7 mouse cellular contexts compared by ENCODE assay signal in the genomic region with DNA sequence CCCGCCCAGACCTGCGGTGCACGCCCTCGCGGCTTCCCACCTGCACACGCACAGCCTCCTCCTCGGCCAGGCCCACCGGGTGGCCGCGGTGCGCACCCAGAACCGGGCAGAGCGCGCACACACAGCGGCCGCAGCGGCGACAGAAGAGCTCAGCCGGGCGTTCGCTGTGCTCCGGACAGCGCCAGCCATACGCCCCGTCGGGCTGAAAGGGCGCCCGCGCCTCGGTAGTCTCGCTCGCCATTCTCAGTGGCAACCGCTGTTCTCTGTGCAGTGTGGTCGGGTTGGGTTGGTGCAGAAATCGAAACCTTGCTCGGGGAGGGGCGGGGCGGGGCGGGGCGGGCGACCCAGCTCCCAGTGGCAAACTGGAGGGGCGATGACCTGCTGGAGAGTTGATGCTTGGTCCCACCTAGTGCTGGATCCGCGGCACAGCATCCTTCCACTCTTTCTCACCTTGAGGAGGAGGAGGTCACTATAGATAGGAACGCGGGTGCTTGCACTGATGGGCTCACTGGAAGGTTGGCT. TPM values are rescaled to one million over a fixed set of nuclear protein-coding genes. Genes with fewer than 3 reads are reported as not detected.
DNase-seq lines count a peak whose midpoint lies in the region; ATAC-seq and TF ChIP-seq lines count a peak whose summit lies in the region.

A gene (minus strand): TSS at position 302 of the 522 bp plus-strand sequence.

- H3K27ac ChIP-seq in ES-Bruce4 (ENCODE audit: insufficient read depth, low read length) = no peak within 1 kb of the TSS
- no peak within 1 kb of the TSS for H3K27ac ChIP-seq in forebrain, embryonic 13.5 days
- H3K27ac ChIP-seq in hindbrain, postnatal 0 days = no peak within 1 kb of the TSS
- peak within 1 kb of the TSS; percentile 77 for H3K27ac ChIP-seq in liver, embryonic 16.5 days (ENCODE audit: low read length)
- no peak within 1 kb of the TSS for H3K27ac ChIP-seq in neural tube, embryonic 11.5 days (ENCODE audit: low read depth, low read length)

- no peaks in the 10 kb centered on the region for H3K9me3 ChIP-seq in ES-Bruce4 (replicated peaks; ENCODE audit: control insufficient read depth, insufficient read depth, low read length, poor library complexity, severe bottlenecking)
- no peaks in the 10 kb centered on the region for H3K9me3 ChIP-seq in forebrain, embryonic 13.5 days (replicated peaks)
- no peaks in the 10 kb centered on the region for H3K9me3 ChIP-seq in hindbrain, postnatal 0 days (ENCODE audit: low read length)
- H3K9me3 ChIP-seq in liver, embryonic 16.5 days (replicated peaks; ENCODE audit: control insufficient read depth, low read length) = no peaks in the 10 kb centered on the region
- no peaks in the 10 kb centered on the region for H3K9me3 ChIP-seq in neural tube, embryonic 11.5 days (ENCODE audit: control insufficient read depth, low read length)

- WGBS in forebrain, embryonic 13.5 days = under 1% methylated on average over 41 of the region's 46 CpGs
- 1% methylated on average over 46 of the region's 46 CpGs for WGBS in hindbrain, postnatal 0 days
- under 1% methylated on average over 44 of the region's 46 CpGs for WGBS in liver, embryonic 16.5 days (ENCODE audit: insufficient replicate concordance)
- WGBS in neural tube, embryonic 11.5 days = under 1% methylated on average over 45 of the region's 46 CpGs

- peak; percentile 75 for ATAC-seq in activated CD4-positive, CD25-positive, alpha-beta regulatory T cell, adult 4 months
- peak; percentile 50; the same call in 1 of the 2 replicates for ATAC-seq in forebrain, embryonic 13.5 days
- peak; percentile 60 for ATAC-seq in hindbrain, postnatal 0 days
- peak; percentile 74 for ATAC-seq in liver, embryonic 16.5 days (ENCODE audit: low read depth)
- peak; percentile 38; the same call in 1 of the 2 replicates for ATAC-seq in neural tube, embryonic 11.5 days (ENCODE audit: insufficient read depth, low FRiP score, low TSS enrichment)

- no peaks in the 10 kb centered on the region for H3K36me3 ChIP-seq in ES-Bruce4 (ENCODE audit: control insufficient read depth, insufficient read depth, low read length, poor library complexity, severe bottlenecking)
- H3K36me3 ChIP-seq in forebrain, embryonic 13.5 days (ENCODE audit: poor library complexity, severe bottlenecking) = no peaks in the 10 kb centered on the region
- H3K36me3 ChIP-seq in hindbrain, postnatal 0 days (ENCODE audit: insufficient read depth, low read length) = peaks cover 3% of the 10 kb centered on the region
- no peaks in the 10 kb centered on the region for H3K36me3 ChIP-seq in liver, embryonic 16.5 days (ENCODE audit: control insufficient read depth, insufficient read depth)
- no peaks in the 10 kb centered on the region for H3K36me3 ChIP-seq in neural tube, embryonic 11.5 days (ENCODE audit: control insufficient read depth, insufficient read depth, low read length)

- H3K27me3 ChIP-seq in ES-Bruce4 (ENCODE audit: control insufficient read depth, insufficient read depth, low read length, poor library complexity, severe bottlenecking) = no peaks in the 10 kb centered on the region
- H3K27me3 ChIP-seq in forebrain, embryonic 13.5 days = peaks cover 63% of the 10 kb centered on the region
- H3K27me3 ChIP-seq in hindbrain, postnatal 0 days (ENCODE audit: insufficient read depth, low read length) = no peaks in the 10 kb centered on the region; the same call in 1 of the 2 replicates
- H3K27me3 ChIP-seq in liver, embryonic 16.5 days (ENCODE audit: control insufficient read depth, insufficient read depth, low read depth, low read length) = peaks cover 38% of the 10 kb centered on the region
- peaks cover 36% of the 10 kb centered on the region for H3K27me3 ChIP-seq in neural tube, embryonic 11.5 days (ENCODE audit: control insufficient read depth, insufficient read depth, low read length)

- no peak for TF ChIP-seq POLR2A in ES-Bruce4 (IDR thresholded peaks at IDR 0.05; ENCODE audit: insufficient read depth, low read length)

- TF ChIP-seq CTCF in ES-Bruce4 (IDR thresholded peaks at IDR 0.05; ENCODE audit: low read depth, low read length) = peak; percentile 43
- peak; percentile 53 for TF ChIP-seq CTCF in hindbrain, postnatal 0 days (IDR thresholded peaks at IDR 0.05; ENCODE audit: low read depth)

- no peak for TF ChIP-seq EP300 in ES-Bruce4 (IDR thresholded peaks at IDR 0.05; ENCODE audit: insufficient read depth, low read depth, low read length)

- peak; percentile 44 for DNase-seq in hindbrain, postnatal 0 days (ENCODE audit: low spot score)
- peak; percentile 50 for DNase-seq in neural tube, embryonic 11.5 days (ENCODE audit: low spot score)
- DNase-seq in left cerebral cortex, adult 18-20 months (ENCODE audit: low spot score in 2 of 2) = no peak

- peak within 1 kb of the TSS; percentile 70 for H3K4me2 ChIP-seq in forebrain, embryonic 13.5 days
- peak within 1 kb of the TSS; percentile 71 for H3K4me2 ChIP-seq in hindbrain, postnatal 0 days (ENCODE audit: low read depth, low read length)
- peak within 1 kb of the TSS; percentile 71 for H3K4me2 ChIP-seq in liver, embryonic 16.5 days (ENCODE audit: low read depth, low read length)
- peak within 1 kb of the TSS; percentile 72 for H3K4me2 ChIP-seq in neural tube, embryonic 11.5 days (ENCODE audit: low read depth)

- H3K4me1 ChIP-seq in ES-Bruce4 (ENCODE audit: control insufficient read depth, insufficient read depth, low read length) = peaks cover 2% of the 10 kb centered on the region
- H3K4me1 ChIP-seq in forebrain, embryonic 13.5 days = peaks cover 15% of the 10 kb centered on the region
- 0 out of 2 replicates have a peak, but pooled peaks cover 3% of the 10 kb centered on the region for H3K4me1 ChIP-seq in hindbrain, postnatal 0 days (ENCODE audit: insufficient read depth, low read length)
- peaks cover 12% of the 10 kb centered on the region for H3K4me1 ChIP-seq in liver, embryonic 16.5 days (ENCODE audit: control insufficient read depth, low read depth, low read length)
- no peaks in the 10 kb centered on the region for H3K4me1 ChIP-seq in neural tube, embryonic 11.5 days (ENCODE audit: control insufficient read depth, insufficient read depth, low read length)

- 0 out of 2 replicates have a peak within 1 kb of the TSS, but pooled peaks have one; percentile 14 for H3K9ac ChIP-seq in ES-Bruce4 (ENCODE audit: low read depth, poor library complexity, severe bottlenecking)
- peak within 1 kb of the TSS; percentile 46 for H3K9ac ChIP-seq in forebrain, embryonic 13.5 days
- peak within 1 kb of the TSS; percentile 47; the same call in 1 of the 2 replicates for H3K9ac ChIP-seq in hindbrain, postnatal 0 days (replicated peaks; ENCODE audit: low read length)
- peak within 1 kb of the TSS; percentile 67 for H3K9ac ChIP-seq in liver, embryonic 16.5 days (ENCODE audit: low read depth, low read length)
- no peak within 1 kb of the TSS; the same call in 1 of the 2 replicates for H3K9ac ChIP-seq in neural tube, embryonic 11.5 days (ENCODE audit: low read length)

- H3K4me3 ChIP-seq in ES-Bruce4 (ENCODE audit: low read depth, low read length) = peak within 1 kb of the TSS; percentile 65
- H3K4me3 ChIP-seq in forebrain, embryonic 13.5 days = peak within 1 kb of the TSS; percentile 47
- H3K4me3 ChIP-seq in hindbrain, postnatal 0 days (ENCODE audit: low read length) = peak within 1 kb of the TSS; percentile 44
- peak within 1 kb of the TSS; percentile 67 for H3K4me3 ChIP-seq in liver, embryonic 16.5 days (ENCODE audit: low read depth, low read length)
- H3K4me3 ChIP-seq in neural tube, embryonic 11.5 days (ENCODE audit: low read depth, low read length) = peak within 1 kb of the TSS; percentile 43

RNA-seq across cellular contexts. Expression of the gene that starts here (rescaled TPM):
- polyA plus RNA-seq in ES-Bruce4 (2011; ENCODE audit: insufficient read depth, insufficient read length, low read depth, missing spikeins) = 3.5 and 5.7 TPM in 2 replicates
- 10 to 100 TPM; 26.7 to 31.2 TPM for polyA plus RNA-seq in activated CD4-positive, CD25-positive, alpha-beta regulatory T cell, adult 4 months (2017; shearing (Covaris generic))
- 0.30 and 0.43 TPM in 2 replicates for polyA plus RNA-seq in forebrain, embryonic 13.5 days (2015; fragmentation: Nextera tagmentation; extraction: Ambion mirVana)
- 1.5 and 3.0 TPM in 2 replicates for total RNA-seq in hindbrain, postnatal 0 days (2014; rRNA removed)
- 1.2 and 1.7 TPM in 2 replicates for polyA plus RNA-seq in hindbrain, postnatal 0 days (2015; fragmentation: Nextera tagmentation; extraction: Ambion mirVana)
- polyA plus RNA-seq in liver, embryonic 16.5 days (2015; fragmentation: Nextera tagmentation; extraction: Ambion mirVana) = 8.2 and 9.0 TPM in 2 replicates
- 0.78 and 0.92 TPM in 2 replicates for polyA plus RNA-seq in neural tube, embryonic 11.5 days (2014; fragmentation: Nextera tagmentation; extraction: Ambion mirVana)
- total RNA-seq in left cerebral cortex, adult 18-20 months (2021) = 1 to 10 TPM in 1 of 2 experiments, under 1 TPM in 1; 0.74 to 1.3 TPM

Comparison
In these comparisons a context has a peak if more than half of its experiments do, and no peak if none do; other contexts are left out.
1. Peak in ATAC-seq, H3K4me3 ChIP-seq, H3K9ac ChIP-seq and H3K4me2 ChIP-seq in forebrain, embryonic 13.5 days; RNA of the gene not detected or under 1 TPM.
2. Peak in DNase-seq, ATAC-seq, H3K4me3 ChIP-seq and H3K4me2 ChIP-seq in neural tube, embryonic 11.5 days; RNA of the gene not detected or under 1 TPM.